Mouse (Mus musculus): ENCODE data around the gene Zfp362. TPM values are rescaled to one million over a fixed set of nuclear protein-coding genes. Genes with fewer than 3 reads are reported as not detected.

Gene Zfp362
- polyA plus RNA-seq, 1 experiment from 2014 or later = 35.9 TPM

GRCm38 (mm10) chr4:128729033-128729708, 76.7 kb downstream of the Zfp362 start:
- H3K36me3 ChIP-seq = peaks cover 8% of the 10 kb centered on the region
- H3K4me3 ChIP-seq = peak overlapping the region; percentile 89
- no peak for DNase-seq (ENCODE audit: low spot score)
- WGBS = 33% methylated on average over 15 of the region's 15 CpGs
- peak overlapping the region; percentile 98 for H3K27ac ChIP-seq
- peaks cover 55% of the 10 kb centered on the region for H3K4me1 ChIP-seq
- no peaks in the 10 kb centered on the region for H3K27me3 ChIP-seq (ENCODE audit: insufficient read depth, poor library complexity, severe bottlenecking)
- no peaks in the 10 kb centered on the region for H3K9me3 ChIP-seq

- Histone ChIP-seq H3K27ac (peak overlapping the region; percentile 98), H3K27me3 (ENCODE audit: insufficient read depth, poor library complexity, severe bottlenecking) (no peaks in the 10 kb centered on the region), H3K4me1 (peaks cover 55% of the 10 kb centered on the region), H3K4me3 (peak overlapping the region; percentile 89), H3K9me3 (no peaks in the 10 kb centered on the region), H3K36me3 (peaks cover 8% of the 10 kb centered on the region)
- no peak for DNase-seq (ENCODE audit: low spot score)
- 2% methylated on average over 5 of the region's 5 CpGs for WGBS
These were observed 77.4 kb downstream of the Zfp362 start for GRCm38 (mm10) chr4:128728431-128728851.

- H3K4me3 ChIP-seq = peak overlapping the region; percentile 89
- H3K9me3 ChIP-seq = no peaks in the 10 kb centered on the region
- H3K27ac ChIP-seq = peak overlapping the region; percentile 98
- H3K4me1 ChIP-seq = peaks cover 55% of the 10 kb centered on the region
- peaks cover 3% of the 10 kb centered on the region for H3K27me3 ChIP-seq (ENCODE audit: insufficient read depth, poor library complexity, severe bottlenecking)
- under 1% methylated on average over 57 of the region's 65 CpGs for WGBS
- DNase-seq (ENCODE audit: low spot score) = no peak
- H3K36me3 ChIP-seq = peaks cover 8% of the 10 kb centered on the region
These were observed 78.0 kb downstream of the Zfp362 start for GRCm38 (mm10) chr4:128727721-128728430.

GRCm38 (mm10) chr4:128727019-128727720, 78.7 kb downstream of the Zfp362 start:
- 4% methylated on average over 65 of the region's 68 CpGs for WGBS
- H3K36me3 ChIP-seq = peaks cover 8% of the 10 kb centered on the region
- peak overlapping the region; percentile 89 for H3K4me3 ChIP-seq
- H3K27ac ChIP-seq = peak overlapping the region; percentile 98
- peaks cover 8% of the 10 kb centered on the region for H3K27me3 ChIP-seq (ENCODE audit: insufficient read depth, poor library complexity, severe bottlenecking)
- H3K4me1 ChIP-seq = peaks cover 53% of the 10 kb centered on the region
- H3K9me3 ChIP-seq = no peaks in the 10 kb centered on the region
- no peak for DNase-seq (ENCODE audit: low spot score)

GRCm38 (mm10) chr4:128724059-128724458, 81.8 kb downstream of the Zfp362 start:
- no peaks in the 10 kb centered on the region for H3K9me3 ChIP-seq
- H3K27me3 ChIP-seq (ENCODE audit: insufficient read depth, poor library complexity, severe bottlenecking) = peaks cover 8% of the 10 kb centered on the region
- peak overlapping the region; percentile 69 for H3K27ac ChIP-seq
- H3K4me1 ChIP-seq = peaks cover 58% of the 10 kb centered on the region
- whole genome bisulfite sequencing = 21% methylated on average over 7 of the region's 7 CpGs
- DNase-seq (ENCODE audit: low spot score) = no peak
- H3K36me3 ChIP-seq = no peaks in the 10 kb centered on the region
- H3K4me3 ChIP-seq = no peak overlapping the region

GRCm38 (mm10) chr4:128723431-128723830, 82.4 kb downstream of the Zfp362 start:
- no peak for DNase-seq (ENCODE audit: low spot score)
- peak overlapping the region; percentile 33; the same call in 1 of the 2 replicates for H3K27ac ChIP-seq
- peaks cover 8% of the 10 kb centered on the region for H3K27me3 ChIP-seq (ENCODE audit: insufficient read depth, poor library complexity, severe bottlenecking)
- peaks cover 52% of the 10 kb centered on the region for H3K4me1 ChIP-seq
- no peaks in the 10 kb centered on the region for H3K9me3 ChIP-seq
- H3K36me3 ChIP-seq = no peaks in the 10 kb centered on the region
- no peak overlapping the region for H3K4me3 ChIP-seq
- 74% methylated on average over 13 of the region's 13 CpGs for WGBS

Other genes with a start within 250 kb of the Zfp362 start
- 5.0 and 5.1 TPM in 2 replicates for gene Zscan20, start 195.9 kb downstream of the Zfp362 start, polyA plus RNA-seq (2016; fragmentation: Nextera tagmentation; extraction: Ambion mirVana)
- gene Tlr12, start 187.4 kb downstream of the Zfp362 start, polyA plus RNA-seq (2016; fragmentation: Nextera tagmentation; extraction: Ambion mirVana) = 0.30 and 0.57 TPM in 2 replicates
- gene Phc2, start 151.3 kb downstream of the Zfp362 start, polyA plus RNA-seq (2016; fragmentation: Nextera tagmentation; extraction: Ambion mirVana) = 24.5 and 35.2 TPM in 2 replicates
- 0.04 and 0.10 TPM in 2 replicates for gene A3galt2, start 50.7 kb downstream of the Zfp362 start, polyA plus RNA-seq (2016; fragmentation: Nextera tagmentation; extraction: Ambion mirVana)
- gene Trim62, start 77.5 kb upstream of the Zfp362 start, polyA plus RNA-seq (2016; fragmentation: Nextera tagmentation; extraction: Ambion mirVana) = 4.1 and 6.5 TPM in 2 replicates
- 4.0 and 4.7 TPM in 2 replicates for gene Azin2, start 156.4 kb upstream of the Zfp362 start, polyA plus RNA-seq (2016; fragmentation: Nextera tagmentation; extraction: Ambion mirVana)
- gene Ak2, start 185.9 kb upstream of the Zfp362 start, polyA plus RNA-seq (2016; fragmentation: Nextera tagmentation; extraction: Ambion mirVana) = 189 and 215 TPM in 2 replicates